Mouse (Mus musculus): ENCODE measurements around the gene Urm1. TPM values are rescaled to one million over a fixed set of nuclear protein-coding genes. Genes with fewer than 3 reads are reported as not detected.
A peak's percentile ranks its signal among the peaks of the same experiment; 100 is the strongest.
"Not testable (repeated sequence)": the region's sequence is repeated elsewhere in the genome, so short reads cannot be mapped to it uniquely, and the experiment has no call there.

Urm1 gene
- polyA plus RNA-seq, 1 experiment from 2014 or later = 24.6 TPM

DNA sequence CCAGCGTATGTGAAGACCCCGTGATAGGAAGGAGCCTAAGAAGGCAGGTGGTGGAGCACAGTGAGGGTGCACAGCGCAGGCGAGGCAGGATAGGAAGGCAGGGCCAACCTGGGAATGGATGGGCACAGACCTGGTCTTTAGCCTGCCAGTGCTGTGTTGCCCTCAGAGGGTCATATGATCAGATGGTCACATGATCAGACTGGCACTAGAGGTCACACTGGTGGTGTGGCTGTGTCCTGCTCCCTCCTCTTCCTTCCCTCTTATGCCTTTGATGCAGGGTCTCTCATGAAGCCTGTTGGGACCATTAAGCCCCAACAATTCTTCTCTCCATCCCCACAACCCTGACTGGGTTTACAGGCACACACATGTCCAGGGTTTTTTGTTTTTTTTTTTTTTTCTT is 53.9 kb downstream of the Urm1 start:
- Histone ChIP-seq H3K9me3 (ENCODE audit: control insufficient read depth, low read length) (no peaks in the 10 kb centered on the region), H3K4me3 (replicated peaks; ENCODE audit: low read length) (no peak overlapping the region), H3K9ac (no peak overlapping the region), H3K36me3 (replicated peaks; ENCODE audit: control insufficient read depth, insufficient read depth) (peaks cover 29% of the 10 kb centered on the region), H3K4me1 (replicated peaks; ENCODE audit: control insufficient read depth, insufficient read depth, low read length) (peaks cover 16% of the 10 kb centered on the region; the same call in 1 of the 2 replicates), H3K4me2 (replicated peaks) (no peak overlapping the region), H3K27ac (no peak overlapping the region), H3K27me3 (ENCODE audit: control insufficient read depth, insufficient read depth, low read length) (no peaks in the 10 kb centered on the region)
- no peak for DNase-seq (ENCODE audit: low spot score)
- 93% methylated on average over 4 of the region's 4 CpGs for WGBS
- no peak for ATAC-seq (ENCODE audit: low FRiP score)

DNA sequence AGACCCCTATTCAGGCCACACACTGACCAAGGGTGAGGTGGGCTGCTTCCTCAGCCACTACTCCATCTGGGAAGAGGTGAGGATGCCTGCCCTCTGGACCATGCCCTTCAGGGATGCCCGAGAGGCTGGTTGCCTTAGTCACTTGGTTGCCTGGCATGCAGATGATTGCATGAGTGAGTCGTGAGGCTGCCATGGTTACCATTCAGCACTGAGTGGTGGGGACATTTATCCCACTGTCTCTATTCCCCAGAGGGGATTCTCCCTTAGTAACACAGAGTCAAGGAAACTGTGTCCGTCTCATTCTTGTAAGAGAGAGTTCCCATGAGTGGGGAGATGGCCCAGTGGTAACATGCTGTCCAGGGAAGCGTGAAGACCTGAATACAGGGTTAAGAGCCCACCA is 58.2 kb downstream of the Urm1 start:
- H3K4me3 ChIP-seq (replicated peaks; ENCODE audit: low read length) = no peak overlapping the region
- H3K4me2 ChIP-seq (replicated peaks) = no peak overlapping the region
- H3K27me3 ChIP-seq (ENCODE audit: control insufficient read depth, insufficient read depth, low read length) = no peaks in the 10 kb centered on the region
- 0 out of 2 replicates have a peak, but pooled peaks cover 3% of the 10 kb centered on the region for H3K4me1 ChIP-seq (replicated peaks; ENCODE audit: control insufficient read depth, insufficient read depth, low read length)
- 37% methylated on average over 4 of the region's 4 CpGs for WGBS
- H3K36me3 ChIP-seq (replicated peaks; ENCODE audit: control insufficient read depth, insufficient read depth) = peaks cover 27% of the 10 kb centered on the region; the same call in 1 of the 2 replicates
- ATAC-seq (ENCODE audit: low FRiP score) (peak; percentile 40; the same call in 1 of the 2 replicates), DNase-seq (ENCODE audit: low spot score) (no peak)
- no peaks in the 10 kb centered on the region for H3K9me3 ChIP-seq (ENCODE audit: control insufficient read depth, low read length)
- no peak overlapping the region for H3K9ac ChIP-seq
- no peak overlapping the region for H3K27ac ChIP-seq

DNA sequence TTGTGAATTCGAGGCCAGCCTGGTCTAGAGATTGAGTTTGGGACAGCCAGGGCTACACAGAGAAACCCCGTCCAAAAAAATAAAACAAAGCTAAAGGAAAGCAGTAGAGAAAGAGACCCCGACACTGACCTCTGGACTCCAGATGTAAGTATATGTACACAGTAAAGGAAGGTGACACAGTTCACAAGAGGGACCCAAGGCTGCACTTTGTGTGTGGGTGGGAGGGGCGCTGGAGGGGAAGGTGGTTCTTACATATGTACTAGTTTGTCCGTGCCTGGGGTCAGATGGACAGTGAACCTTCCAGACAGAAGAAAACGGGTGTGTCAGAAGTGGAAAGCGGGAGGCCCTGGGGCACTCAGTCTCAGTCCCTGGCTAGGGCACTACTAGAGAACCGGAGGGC is 59.3 kb downstream of the Urm1 start:
- ATAC-seq (ENCODE audit: low FRiP score) (no peak), DNase-seq (ENCODE audit: low spot score) (no peak)
- Histone ChIP-seq H3K36me3 (replicated peaks; ENCODE audit: control insufficient read depth, insufficient read depth) (peaks cover 25% of the 10 kb centered on the region; the same call in 1 of the 2 replicates), H3K27ac (no peak overlapping the region), H3K4me1 (replicated peaks; ENCODE audit: control insufficient read depth, insufficient read depth, low read length) (0 out of 2 replicates have a peak, but pooled peaks cover 3% of the 10 kb centered on the region), H3K27me3 (ENCODE audit: control insufficient read depth, insufficient read depth, low read length) (no peaks in the 10 kb centered on the region), H3K9me3 (ENCODE audit: control insufficient read depth, low read length) (no peaks in the 10 kb centered on the region), H3K4me3 (replicated peaks; ENCODE audit: low read length) (no peak overlapping the region), H3K4me2 (replicated peaks) (no peak overlapping the region), H3K9ac (no peak overlapping the region)
- WGBS = 77% methylated on average over 8 of the region's 8 CpGs

DNA sequence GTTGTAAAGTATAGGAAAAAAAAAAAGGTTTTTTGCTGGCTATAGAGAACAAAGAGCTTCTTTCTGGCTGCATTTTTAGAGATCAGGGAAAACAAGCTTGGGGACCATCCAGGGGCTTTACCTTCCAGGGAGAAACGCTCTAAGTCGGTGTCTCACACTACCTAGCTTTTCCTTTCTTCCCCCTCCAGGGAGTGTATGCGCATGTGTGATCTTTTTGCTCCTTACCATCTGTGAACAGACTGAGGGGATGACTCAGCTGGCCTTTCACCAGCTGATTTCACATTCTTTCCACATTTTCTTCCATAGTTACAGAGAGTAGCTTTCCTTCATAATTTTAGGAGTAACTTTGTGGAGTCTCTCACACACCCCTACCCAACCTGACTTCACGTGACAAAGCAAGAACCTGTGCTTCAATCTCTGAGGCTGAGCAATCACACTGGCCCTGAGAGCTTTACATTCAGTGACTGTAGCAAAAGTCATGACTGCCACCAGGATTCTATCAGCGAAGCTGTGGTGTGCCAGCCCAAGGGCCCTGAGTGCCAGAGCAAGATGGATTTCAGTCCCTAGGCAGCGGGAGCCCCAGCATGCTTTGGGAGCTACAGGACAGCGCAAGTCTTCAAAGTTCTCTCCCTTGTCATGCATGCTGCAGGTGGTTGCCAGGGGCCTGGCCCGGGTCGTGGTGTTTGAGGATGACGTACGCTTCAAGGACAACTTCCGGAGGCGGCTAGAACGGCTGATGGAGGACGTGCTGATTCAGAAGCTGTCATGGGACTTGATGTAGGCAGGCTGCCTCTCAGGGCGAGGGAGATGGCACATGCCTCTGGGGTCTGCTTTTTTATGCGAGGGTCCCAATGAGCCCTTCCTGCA is 60.3 kb downstream of the Urm1 start:
- DNase-seq (ENCODE audit: low spot score) (no peak), ATAC-seq (ENCODE audit: low FRiP score) (no peak)
- Histone ChIP-seq H3K27ac (no peak overlapping the region), H3K4me1 (replicated peaks; ENCODE audit: control insufficient read depth, insufficient read depth, low read length) (0 out of 2 replicates have a peak, but pooled peaks cover 3% of the 10 kb centered on the region), H3K9ac (no peak overlapping the region), H3K9me3 (ENCODE audit: control insufficient read depth, low read length) (no peaks in the 10 kb centered on the region), H3K27me3 (ENCODE audit: control insufficient read depth, insufficient read depth, low read length) (no peaks in the 10 kb centered on the region), H3K4me3 (replicated peaks; ENCODE audit: low read length) (no peak overlapping the region), H3K4me2 (replicated peaks) (no peak overlapping the region), H3K36me3 (replicated peaks; ENCODE audit: control insufficient read depth, insufficient read depth) (peaks cover 23% of the 10 kb centered on the region; the same call in 1 of the 2 replicates)
- WGBS = 83% methylated on average over 17 of the region's 17 CpGs

DNA sequence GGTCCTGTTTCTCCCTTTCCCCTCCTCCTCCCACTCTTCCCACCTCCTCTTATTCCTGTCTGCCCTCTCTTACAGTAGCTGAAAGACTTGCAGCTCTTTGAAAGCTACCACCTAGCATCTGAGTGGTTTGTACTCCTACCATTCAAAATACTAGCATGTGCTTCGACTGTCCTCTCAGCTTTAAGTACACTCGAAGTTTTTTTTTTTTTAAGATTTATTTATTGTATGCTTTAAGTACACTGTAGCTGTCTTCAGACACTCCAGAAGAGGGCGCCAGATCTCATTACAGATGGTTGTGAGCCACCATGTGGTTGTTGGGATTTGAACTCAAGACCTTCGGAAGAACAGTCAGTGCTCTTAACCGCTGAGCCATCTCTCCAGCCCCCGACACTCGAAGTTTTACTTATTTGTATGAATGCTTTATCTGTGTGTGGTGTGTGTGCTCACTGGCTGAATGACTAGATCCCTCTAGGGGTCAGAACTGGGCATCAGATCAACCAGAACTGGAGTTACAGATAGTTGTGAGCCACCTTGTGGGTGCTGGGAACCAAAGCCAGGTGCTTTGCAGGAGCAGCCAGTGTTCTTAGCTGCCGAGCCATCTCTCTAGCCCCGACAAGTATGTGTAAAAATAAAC is 66.9 kb downstream of the Urm1 start:
- H3K27ac ChIP-seq; ATAC-seq (ENCODE audit: low FRiP score); H3K9ac ChIP-seq; H3K4me2 ChIP-seq (replicated peaks); H3K9me3 ChIP-seq (ENCODE audit: control insufficient read depth, low read length); H3K36me3 ChIP-seq (replicated peaks; ENCODE audit: control insufficient read depth, insufficient read depth); H3K4me3 ChIP-seq (replicated peaks; ENCODE audit: low read length); DNase-seq (ENCODE audit: low spot score); H3K27me3 ChIP-seq (ENCODE audit: control insufficient read depth, insufficient read depth, low read length): not testable (repeated sequence)
- WGBS = 90% methylated on average over 9 of the region's 9 CpGs
- H3K4me1 ChIP-seq (replicated peaks; ENCODE audit: control insufficient read depth, insufficient read depth, low read length) = peaks cover 12% of the 10 kb centered on the region

DNA sequence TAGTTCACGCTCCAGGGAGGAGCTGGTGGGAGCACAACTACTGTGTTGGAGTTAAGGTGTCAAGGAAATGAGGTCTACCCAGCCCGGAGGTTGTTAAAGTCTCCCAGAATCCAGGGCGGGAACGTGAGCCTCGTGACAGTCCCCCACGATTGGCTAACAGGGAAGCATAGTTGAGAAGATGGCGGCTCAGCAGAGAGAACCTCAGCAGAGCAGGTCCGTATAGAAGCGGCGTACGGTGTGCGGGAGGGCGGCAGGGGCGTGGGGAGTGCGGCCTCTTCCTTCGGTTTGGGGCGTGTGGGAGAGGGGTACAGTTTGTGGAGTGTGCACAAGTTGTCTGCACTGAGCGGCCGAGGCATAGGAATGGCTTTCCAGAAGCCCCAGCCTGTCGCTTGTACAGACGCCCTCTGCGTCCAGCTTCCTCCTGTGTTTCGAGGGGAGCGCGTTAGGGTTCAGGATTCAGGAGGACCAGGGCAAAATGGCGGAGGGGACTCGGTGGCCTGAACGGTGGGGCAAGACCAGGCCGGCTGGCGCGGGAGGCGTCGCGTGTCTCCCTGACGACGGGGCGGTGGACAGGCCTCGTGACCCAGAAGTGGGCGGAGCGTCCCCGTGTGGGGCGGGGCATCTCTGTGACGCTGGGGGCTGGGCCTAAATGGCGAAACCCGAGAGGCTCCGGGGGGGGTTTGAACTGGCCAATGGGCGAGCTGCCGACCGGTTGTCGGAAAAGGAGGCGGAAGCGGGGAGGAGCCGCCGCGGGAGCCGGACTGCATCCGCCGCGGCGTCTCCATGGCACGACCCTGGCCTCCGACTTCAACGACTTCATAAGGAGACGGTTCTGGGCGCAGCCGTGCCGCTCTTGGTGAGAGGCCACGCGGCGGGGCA is 69.4 kb downstream of the Urm1 start, which contains the start of gene Odf2:
Odf2 (plus strand) TSS at position 156 of the 879 bp plus-strand sequence.
- peak within 1 kb of the TSS; percentile 95 for H3K4me3 ChIP-seq (replicated peaks; ENCODE audit: low read length)
- H3K9me3 ChIP-seq (ENCODE audit: control insufficient read depth, low read length) = no peaks in the 10 kb centered on the region
- H3K27ac ChIP-seq = peak within 1 kb of the TSS; percentile 88
- ATAC-seq (ENCODE audit: low FRiP score) = peak; percentile 94
- WGBS = 1% methylated on average over 68 of the region's 70 CpGs
- H3K36me3 ChIP-seq (replicated peaks; ENCODE audit: control insufficient read depth, insufficient read depth) = peaks cover 28% of the 10 kb centered on the region
- DNase-seq (ENCODE audit: low spot score) = peak; percentile 100
- no peaks in the 10 kb centered on the region for H3K27me3 ChIP-seq (ENCODE audit: control insufficient read depth, insufficient read depth, low read length)
- peak within 1 kb of the TSS; percentile 89 for H3K9ac ChIP-seq
- H3K4me2 ChIP-seq (replicated peaks) = peak within 1 kb of the TSS; percentile 95
- peaks cover 12% of the 10 kb centered on the region for H3K4me1 ChIP-seq (replicated peaks; ENCODE audit: control insufficient read depth, insufficient read depth, low read length)

DNA sequence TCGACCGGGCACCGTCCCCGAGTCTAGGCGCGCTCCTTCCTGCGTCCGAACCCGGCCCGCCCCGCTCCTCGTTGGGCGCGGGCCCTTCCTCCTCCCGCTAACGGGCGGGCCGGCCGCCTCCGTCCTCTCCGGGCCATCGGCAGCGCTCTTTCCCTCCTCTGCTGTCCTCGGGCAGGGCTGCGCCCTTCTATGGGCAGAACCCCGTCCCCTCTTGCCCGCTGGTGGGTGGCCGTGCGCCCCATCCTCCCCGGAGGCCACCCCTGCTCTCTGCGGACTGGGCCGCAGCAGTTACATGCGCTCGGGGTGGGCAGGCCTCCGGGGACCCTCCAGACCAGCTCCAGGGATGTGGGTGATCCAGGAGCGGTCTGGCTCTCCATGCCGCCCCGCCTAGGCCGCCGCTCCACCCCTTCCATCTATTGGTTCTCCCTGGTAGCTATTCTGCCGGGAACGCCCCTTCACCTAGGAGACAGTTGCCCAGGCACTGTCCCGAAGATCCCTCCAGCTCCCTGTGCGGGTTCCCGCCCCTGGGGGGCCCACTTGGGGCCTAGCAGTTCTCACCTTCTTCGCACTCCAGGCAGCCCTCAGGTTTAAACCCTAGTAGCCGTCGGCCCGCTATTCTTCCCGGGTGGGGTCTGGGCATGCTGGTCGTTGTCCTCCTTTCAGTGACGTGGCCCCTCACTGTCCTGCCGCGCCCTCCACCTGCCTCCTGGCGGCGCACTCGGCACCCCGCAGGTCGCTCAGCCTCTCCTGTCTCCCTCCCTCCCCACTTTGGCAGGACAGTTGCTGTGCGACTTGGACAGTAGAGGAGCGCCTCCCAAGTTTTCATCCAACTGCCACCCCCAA is 70.3 kb downstream of the Urm1 start:
- Histone ChIP-seq H3K4me2 (replicated peaks) (peak overlapping the region; percentile 95), H3K27me3 (ENCODE audit: control insufficient read depth, insufficient read depth, low read length) (no peaks in the 10 kb centered on the region), H3K27ac (peak overlapping the region; percentile 88), H3K4me1 (replicated peaks; ENCODE audit: control insufficient read depth, insufficient read depth, low read length) (peaks cover 12% of the 10 kb centered on the region), H3K9ac (peak overlapping the region; percentile 89), H3K9me3 (ENCODE audit: control insufficient read depth, low read length) (no peaks in the 10 kb centered on the region), H3K36me3 (replicated peaks; ENCODE audit: control insufficient read depth, insufficient read depth) (peaks cover 37% of the 10 kb centered on the region), H3K4me3 (replicated peaks; ENCODE audit: low read length) (peak overlapping the region; percentile 95)
- WGBS = under 1% methylated on average over 32 of the region's 61 CpGs
- DNase-seq (ENCODE audit: low spot score) (peak; percentile 70), ATAC-seq (ENCODE audit: low FRiP score) (peak; percentile 89)

DNA sequence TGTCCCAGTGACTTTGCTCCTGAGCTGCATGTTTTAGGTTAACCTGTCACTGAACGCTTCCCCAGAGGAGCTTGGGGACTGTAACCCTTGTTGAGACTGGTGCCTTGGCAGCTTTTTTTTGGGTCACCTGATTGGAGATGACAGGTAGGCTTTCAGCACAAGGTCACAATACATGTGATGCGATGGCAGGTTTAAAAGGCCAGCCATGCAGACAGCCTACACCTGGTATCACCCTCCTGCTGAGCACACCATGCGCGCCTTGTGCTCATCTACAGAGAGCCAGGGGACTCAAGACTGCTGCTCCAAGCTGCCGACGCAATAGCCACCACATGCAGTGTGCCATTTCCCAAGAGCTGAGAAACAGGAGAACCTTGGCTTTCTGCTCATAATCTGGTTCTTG is 71.9 kb downstream of the Urm1 start:
- H3K9ac ChIP-seq = no peak overlapping the region
- ATAC-seq (ENCODE audit: low FRiP score) = no peak
- no peaks in the 10 kb centered on the region for H3K27me3 ChIP-seq (ENCODE audit: control insufficient read depth, insufficient read depth, low read length)
- no peak overlapping the region for H3K4me2 ChIP-seq (replicated peaks)
- WGBS = 94% methylated on average over 6 of the region's 6 CpGs
- no peak overlapping the region for H3K4me3 ChIP-seq (replicated peaks; ENCODE audit: low read length)
- peaks cover 50% of the 10 kb centered on the region for H3K36me3 ChIP-seq (replicated peaks; ENCODE audit: control insufficient read depth, insufficient read depth)
- no peak overlapping the region for H3K27ac ChIP-seq
- no peak for DNase-seq (ENCODE audit: low spot score)
- H3K9me3 ChIP-seq (ENCODE audit: control insufficient read depth, low read length) = no peaks in the 10 kb centered on the region
- peaks cover 12% of the 10 kb centered on the region for H3K4me1 ChIP-seq (replicated peaks; ENCODE audit: control insufficient read depth, insufficient read depth, low read length)
